Mouse (Mus musculus): Measurements from ENCODE around the gene Dmbx1. TPM values are rescaled to one million over a fixed set of nuclear protein-coding genes. Genes with fewer than 3 reads are reported as not detected.

Gene Dmbx1
- polyA plus RNA-seq, 1 experiment from 2014 or later = 1.6 TPM

DNA sequence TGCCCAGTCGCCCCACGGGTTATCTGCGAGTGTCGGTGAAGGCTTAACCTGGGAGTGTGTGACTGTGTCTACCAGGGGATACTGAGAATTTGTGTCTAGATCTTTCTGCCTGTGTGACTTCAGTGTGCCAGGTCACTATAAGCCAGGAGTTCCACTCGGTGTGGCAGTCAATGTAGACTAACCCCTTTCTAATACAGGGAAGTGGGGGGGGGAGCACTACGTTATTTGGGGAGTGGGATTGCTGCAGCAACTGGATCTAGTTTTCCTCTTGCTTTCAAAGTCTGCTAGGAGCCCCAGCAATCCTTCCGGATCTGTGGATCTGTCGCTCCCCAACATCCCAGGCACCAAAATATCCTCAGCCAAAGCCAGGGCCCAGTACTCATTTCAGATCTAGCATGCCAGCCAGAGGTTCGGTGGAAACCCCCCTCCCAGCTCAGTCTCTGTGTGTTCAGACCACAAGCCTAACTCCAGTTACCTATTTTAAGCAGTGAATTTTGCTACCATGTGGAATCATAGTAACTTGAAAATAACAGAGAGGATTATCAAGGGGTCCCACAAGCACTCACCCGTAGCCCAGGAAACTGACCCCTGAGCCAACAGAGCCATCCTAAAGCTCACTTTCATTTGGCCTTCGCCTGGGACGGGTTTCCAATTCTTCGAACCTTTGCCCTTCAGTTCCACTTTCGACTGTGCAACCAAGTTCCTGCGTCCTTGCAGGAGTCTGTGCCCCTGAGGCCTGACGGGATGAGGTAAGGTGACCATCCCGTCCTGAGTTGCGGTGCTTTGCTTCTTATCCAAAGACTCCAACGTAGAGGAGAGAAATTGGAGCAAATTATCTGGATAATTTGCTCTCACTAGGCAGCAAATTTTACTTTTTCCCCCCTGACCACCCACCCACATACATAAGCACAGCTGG is 2.4 kb downstream of the Dmbx1 start:
- no peak overlapping the region for H3K4me2 ChIP-seq
- no peaks in the 10 kb centered on the region for H3K9me3 ChIP-seq
- WGBS = 3% methylated on average over 19 of the region's 19 CpGs
- no peak overlapping the region for H3K27ac ChIP-seq (replicated peaks)
- H3K36me3 ChIP-seq = no peaks in the 10 kb centered on the region
- no peak overlapping the region for H3K9ac ChIP-seq
- H3K4me1 ChIP-seq (replicated peaks) = peaks cover 26% of the 10 kb centered on the region
- ATAC-seq (ENCODE audit: low read depth) = no peak
- H3K4me3 ChIP-seq = no peak overlapping the region
- H3K27me3 ChIP-seq = peaks cover 100% of the 10 kb centered on the region

DNA sequence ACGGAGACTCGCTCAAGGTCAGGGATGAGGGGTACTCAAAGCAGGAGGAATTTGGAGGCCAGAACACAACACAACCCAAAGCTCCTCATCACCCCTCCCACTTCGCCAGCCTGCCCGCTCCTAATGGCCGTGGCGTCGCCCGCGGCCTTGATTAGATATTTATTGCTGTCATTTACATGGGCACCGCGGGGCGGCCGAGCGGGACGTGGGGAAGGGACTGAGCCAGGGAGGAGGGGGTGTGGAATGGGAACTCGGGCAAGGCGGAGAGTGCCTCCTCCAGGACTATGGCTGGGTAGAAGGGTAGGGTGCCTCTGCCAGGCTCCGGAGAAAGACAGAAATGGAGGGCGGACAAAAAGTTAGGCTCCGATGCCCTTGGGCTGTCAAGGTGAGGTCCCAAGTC is 3.1 kb downstream of the Dmbx1 start:
- peak; percentile 50; the same call in 1 of the 2 replicates for ATAC-seq (ENCODE audit: low read depth)
- Histone ChIP-seq H3K4me3 (no peak overlapping the region), H3K9ac (no peak overlapping the region; the same call in 1 of the 2 replicates), H3K27ac (replicated peaks) (no peak overlapping the region), H3K27me3 (peaks cover 100% of the 10 kb centered on the region), H3K4me1 (replicated peaks) (peaks cover 32% of the 10 kb centered on the region), H3K36me3 (no peaks in the 10 kb centered on the region), H3K4me2 (no peak overlapping the region), H3K9me3 (no peaks in the 10 kb centered on the region)
- WGBS = under 1% methylated on average over 20 of the region's 20 CpGs

DNA sequence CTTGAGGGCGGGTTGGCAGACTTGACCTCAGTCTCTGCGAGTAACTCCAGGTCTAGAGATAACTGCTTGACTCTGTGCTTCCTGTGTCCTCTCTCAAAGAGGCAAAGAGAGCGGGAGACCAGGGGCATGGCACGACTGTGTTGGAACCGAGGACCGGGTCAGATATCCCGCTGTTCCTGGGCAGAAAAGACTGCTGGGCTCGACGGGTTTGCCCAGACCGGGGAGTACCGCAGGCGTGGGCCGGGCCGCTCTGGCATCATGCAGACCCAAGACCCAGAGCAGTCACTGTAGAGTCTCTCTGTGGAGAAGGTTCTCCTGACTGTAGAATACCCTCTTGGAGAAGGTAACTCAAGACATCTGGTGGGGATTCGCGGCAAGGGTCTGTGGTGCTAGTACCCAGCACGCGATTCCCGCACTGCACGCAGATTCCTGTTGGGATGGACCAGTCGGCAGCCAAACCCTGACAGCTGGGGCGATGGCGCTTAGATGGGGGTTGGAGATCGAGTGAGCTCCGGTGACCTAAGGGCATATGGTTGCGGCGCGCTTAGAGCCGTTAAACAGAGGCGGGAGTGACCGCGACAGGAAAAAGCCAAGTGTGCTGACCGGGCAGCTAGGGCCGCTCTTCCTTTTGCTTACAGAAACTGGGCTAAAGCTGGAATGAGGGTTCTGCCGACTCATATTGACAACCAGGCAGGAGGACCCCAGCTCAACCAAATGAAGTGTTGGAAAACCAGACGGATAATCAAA is 3.7 kb downstream of the Dmbx1 start:
- under 1% methylated on average over 36 of the region's 36 CpGs for WGBS
- Histone ChIP-seq H3K4me1 (replicated peaks) (peaks cover 34% of the 10 kb centered on the region), H3K27ac (replicated peaks) (no peak overlapping the region), H3K4me3 (no peak overlapping the region), H3K9me3 (no peaks in the 10 kb centered on the region), H3K9ac (no peak overlapping the region), H3K36me3 (no peaks in the 10 kb centered on the region), H3K4me2 (no peak overlapping the region), H3K27me3 (peaks cover 100% of the 10 kb centered on the region)
- no peak; the same call in 1 of the 2 replicates for ATAC-seq (ENCODE audit: low read depth)

DNA sequence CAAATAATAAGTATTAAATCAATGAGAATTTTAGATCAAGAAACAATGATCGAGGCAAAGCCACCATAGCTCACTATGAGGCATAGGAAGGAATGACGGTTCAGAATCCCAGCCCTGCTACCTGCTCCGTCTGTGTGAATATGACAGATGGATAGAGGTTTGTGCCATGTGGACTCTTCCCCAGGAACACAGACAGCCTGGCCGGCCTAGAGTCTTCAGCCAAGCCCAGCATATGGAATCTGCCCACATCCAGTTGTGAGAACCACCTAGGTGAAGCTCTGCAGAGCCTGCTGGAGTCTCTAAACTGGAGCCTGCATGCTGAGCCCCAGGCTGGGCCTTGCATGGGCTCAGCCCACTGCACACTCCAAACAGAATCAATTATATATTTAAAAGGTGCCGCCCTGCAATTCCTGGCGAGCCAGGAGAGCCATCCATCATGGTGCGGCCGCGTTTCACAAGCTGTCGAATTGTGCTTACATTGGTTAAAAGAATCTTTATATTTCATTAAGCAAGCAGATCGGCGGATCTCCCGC is 8.1 kb downstream of the Dmbx1 start:
- Histone ChIP-seq H3K27ac (replicated peaks) (no peak overlapping the region), H3K36me3 (no peaks in the 10 kb centered on the region), H3K27me3 (peaks cover 100% of the 10 kb centered on the region), H3K9me3 (no peaks in the 10 kb centered on the region), H3K4me2 (no peak overlapping the region), H3K9ac (no peak overlapping the region), H3K4me1 (replicated peaks) (peaks cover 18% of the 10 kb centered on the region), H3K4me3 (no peak overlapping the region)
- ATAC-seq (ENCODE audit: low read depth) = no peak
- 32% methylated on average over 13 of the region's 13 CpGs for WGBS

DNA sequence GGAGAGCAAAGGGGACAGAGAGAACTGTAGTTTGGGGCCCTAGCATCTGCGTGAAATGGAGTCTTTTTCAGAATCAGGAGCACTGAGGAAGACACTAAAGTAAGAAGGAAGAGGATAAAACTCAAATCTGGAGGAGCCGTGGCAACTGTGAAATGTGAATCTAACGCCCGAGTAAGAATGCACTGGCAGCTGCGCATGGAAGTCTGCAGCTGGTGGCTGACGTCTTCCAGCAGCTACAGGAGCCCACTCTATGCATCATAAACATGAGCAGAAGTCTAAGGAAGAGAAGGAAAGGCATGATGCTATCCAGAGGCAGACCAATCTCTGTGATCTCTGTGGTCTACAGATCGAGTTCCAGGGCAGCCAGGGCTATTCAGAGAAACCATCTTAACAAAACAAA is 12.1 kb downstream of the Dmbx1 start:
- 58% methylated on average over 7 of the region's 7 CpGs for WGBS
- no peaks in the 10 kb centered on the region for H3K9me3 ChIP-seq
- no peak overlapping the region for H3K4me3 ChIP-seq
- H3K9ac ChIP-seq = no peak overlapping the region
- no peaks in the 10 kb centered on the region for H3K36me3 ChIP-seq
- ATAC-seq (ENCODE audit: low read depth) = no peak
- no peak overlapping the region for H3K27ac ChIP-seq (replicated peaks)
- H3K27me3 ChIP-seq = peaks cover 98% of the 10 kb centered on the region
- H3K4me1 ChIP-seq (replicated peaks) = peaks cover 8% of the 10 kb centered on the region; the same call in 1 of the 2 replicates
- no peak overlapping the region for H3K4me2 ChIP-seq

DNA sequence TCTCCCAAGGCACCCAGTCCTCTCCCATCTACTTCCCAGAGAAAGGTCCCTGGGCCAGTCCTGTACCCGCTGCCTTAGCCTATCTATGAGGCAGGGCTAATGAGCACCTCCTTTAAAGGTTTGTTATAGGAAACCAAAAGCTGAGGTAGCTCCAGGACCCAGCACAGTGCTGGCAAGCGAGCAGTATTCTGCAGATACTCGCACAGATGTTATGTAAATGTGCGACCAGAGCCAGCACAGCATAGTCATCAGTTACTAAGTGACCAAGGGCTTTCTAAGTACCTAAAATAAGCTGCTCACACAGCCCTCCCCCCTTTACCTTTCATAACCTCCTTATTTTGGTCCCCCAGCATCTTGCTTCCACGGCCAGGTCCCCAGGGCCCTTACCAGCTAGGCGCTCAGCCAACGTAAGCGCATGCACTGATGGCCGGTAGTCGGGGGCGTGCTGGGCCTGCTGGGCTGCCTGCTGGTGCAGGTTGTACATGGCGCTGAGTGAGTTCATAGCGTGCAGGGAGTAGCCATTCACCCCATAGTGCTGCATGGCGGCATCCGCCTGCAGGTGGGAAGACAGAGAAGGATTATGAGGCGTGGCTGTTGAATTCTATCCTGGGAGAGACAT is 16.4 kb downstream of the Dmbx1 start:
- no peaks in the 10 kb centered on the region for H3K36me3 ChIP-seq
- H3K27me3 ChIP-seq = peaks cover 97% of the 10 kb centered on the region
- ATAC-seq (ENCODE audit: low read depth) = no peak
- no peak overlapping the region for H3K9ac ChIP-seq
- H3K4me1 ChIP-seq (replicated peaks) = no peaks in the 10 kb centered on the region; the same call in 1 of the 2 replicates
- no peak overlapping the region for H3K4me2 ChIP-seq
- H3K9me3 ChIP-seq = no peaks in the 10 kb centered on the region
- 64% methylated on average over 16 of the region's 16 CpGs for WGBS
- H3K27ac ChIP-seq (replicated peaks) = no peak overlapping the region
- H3K4me3 ChIP-seq = no peak overlapping the region

DNA sequence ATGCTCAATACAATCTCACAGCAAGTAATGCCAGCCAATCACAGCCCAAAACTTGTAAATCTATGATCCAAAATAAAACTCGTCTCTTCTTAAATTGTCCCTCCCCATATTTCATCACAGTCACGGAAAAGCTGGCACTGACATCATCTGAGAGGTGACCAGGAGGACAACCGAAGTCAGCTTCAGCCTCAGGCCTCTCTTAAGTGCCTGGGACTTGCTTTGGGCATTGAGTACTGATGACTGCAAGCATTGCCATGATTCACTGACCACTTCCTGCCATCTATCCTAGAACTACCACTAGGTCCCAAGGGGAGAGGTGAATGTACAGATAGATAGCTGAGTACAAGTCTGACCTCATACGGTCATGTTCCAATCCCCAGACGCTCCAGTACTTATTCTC is 17.0 kb downstream of the Dmbx1 start:
- no peak for ATAC-seq (ENCODE audit: low read depth)
- Histone ChIP-seq H3K4me3 (no peak overlapping the region), H3K36me3 (no peaks in the 10 kb centered on the region), H3K9me3 (no peaks in the 10 kb centered on the region), H3K27ac (replicated peaks) (no peak overlapping the region), H3K9ac (no peak overlapping the region), H3K4me1 (replicated peaks) (no peaks in the 10 kb centered on the region; the same call in 1 of the 2 replicates), H3K4me2 (no peak overlapping the region), H3K27me3 (peaks cover 97% of the 10 kb centered on the region)
- 90% methylated on average over 5 of the region's 5 CpGs for WGBS

DNA sequence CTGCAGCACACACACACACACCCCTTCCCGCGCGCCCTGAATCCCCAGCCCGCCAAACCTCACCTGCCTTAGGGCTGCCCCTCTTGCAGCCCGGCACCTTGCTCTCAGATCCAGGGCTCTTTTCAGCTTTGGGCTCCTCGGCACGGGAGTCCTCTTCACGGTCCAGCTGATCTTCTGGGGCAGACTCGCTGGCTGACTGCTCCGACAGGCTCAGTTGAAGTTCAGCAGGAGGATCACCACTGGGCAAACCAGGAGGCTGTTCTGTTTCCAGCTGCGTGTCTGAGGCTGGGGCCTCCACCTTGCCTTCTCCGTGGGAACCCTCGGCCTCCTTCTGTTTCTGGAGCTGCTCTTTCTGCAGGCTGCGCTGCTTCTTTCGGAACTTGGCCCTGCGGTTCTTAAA is 19.8 kb downstream of the Dmbx1 start:
- no peaks in the 10 kb centered on the region; the same call in 1 of the 2 replicates for H3K4me1 ChIP-seq (replicated peaks)
- peaks cover 99% of the 10 kb centered on the region for H3K27me3 ChIP-seq
- no peak for ATAC-seq (ENCODE audit: low read depth)
- H3K9me3 ChIP-seq = no peaks in the 10 kb centered on the region
- H3K4me2 ChIP-seq = no peak overlapping the region
- H3K9ac ChIP-seq = no peak overlapping the region
- H3K27ac ChIP-seq (replicated peaks) = no peak overlapping the region
- 81% methylated on average over 16 of the region's 16 CpGs for WGBS
- no peaks in the 10 kb centered on the region for H3K36me3 ChIP-seq
- H3K4me3 ChIP-seq = no peak overlapping the region

DNA sequence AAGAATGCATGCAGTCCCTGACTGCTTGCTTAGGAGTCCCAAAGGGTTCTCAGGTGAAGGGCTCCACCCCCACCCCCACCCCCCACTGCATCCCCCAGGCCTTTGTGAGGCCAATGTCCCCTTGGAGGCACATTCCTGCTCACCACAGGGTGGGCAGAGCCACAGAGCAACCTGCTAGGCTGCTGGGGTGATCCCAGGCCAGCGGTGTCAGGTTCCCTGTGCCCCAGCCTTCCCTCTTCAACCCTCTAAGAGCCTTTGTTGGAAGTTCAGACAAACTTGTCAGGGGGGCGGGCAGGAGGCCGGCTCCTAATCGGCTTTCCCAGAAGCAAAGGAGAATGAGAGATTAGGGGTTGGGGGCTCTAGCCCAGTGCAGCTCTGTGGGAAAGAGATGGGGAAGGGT is 28.1 kb downstream of the Dmbx1 start:
- Histone ChIP-seq H3K4me1 (replicated peaks) (no peaks in the 10 kb centered on the region), H3K9ac (no peak overlapping the region), H3K9me3 (no peaks in the 10 kb centered on the region), H3K4me2 (no peak overlapping the region), H3K36me3 (no peaks in the 10 kb centered on the region), H3K27me3 (peaks cover 95% of the 10 kb centered on the region), H3K4me3 (no peak overlapping the region), H3K27ac (replicated peaks) (no peak overlapping the region)
- 8% methylated on average over 4 of the region's 4 CpGs for WGBS
- no peak for ATAC-seq (ENCODE audit: low read depth)

DNA sequence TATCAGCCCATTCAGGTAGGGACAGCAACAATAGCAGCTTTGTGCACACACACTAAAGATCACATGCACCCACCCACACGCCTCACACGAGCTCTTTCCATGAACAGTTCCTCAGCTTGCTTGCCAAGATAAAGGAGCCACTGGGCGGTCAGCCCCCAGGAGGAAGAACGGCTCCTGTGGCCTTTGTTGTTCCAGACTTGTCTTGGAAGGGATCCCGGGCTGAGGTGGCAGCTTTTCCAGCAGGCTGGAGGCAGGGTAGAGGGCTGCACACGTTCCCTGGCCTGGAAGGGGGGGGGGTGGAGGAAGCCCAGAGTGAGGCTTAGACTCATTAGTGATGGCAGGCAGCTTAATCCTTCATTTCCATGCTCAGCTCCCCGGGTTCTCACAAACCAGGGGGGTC is 31.1 kb downstream of the Dmbx1 start:
- Histone ChIP-seq H3K27ac (replicated peaks) (no peak overlapping the region), H3K36me3 (no peaks in the 10 kb centered on the region), H3K4me1 (replicated peaks) (peaks cover 27% of the 10 kb centered on the region), H3K27me3 (peaks cover 100% of the 10 kb centered on the region), H3K4me3 (no peak overlapping the region), H3K4me2 (no peak overlapping the region), H3K9ac (no peak overlapping the region), H3K9me3 (no peaks in the 10 kb centered on the region)
- WGBS = 18% methylated on average over 7 of the region's 7 CpGs
- ATAC-seq (ENCODE audit: low read depth) = no peak

DNA sequence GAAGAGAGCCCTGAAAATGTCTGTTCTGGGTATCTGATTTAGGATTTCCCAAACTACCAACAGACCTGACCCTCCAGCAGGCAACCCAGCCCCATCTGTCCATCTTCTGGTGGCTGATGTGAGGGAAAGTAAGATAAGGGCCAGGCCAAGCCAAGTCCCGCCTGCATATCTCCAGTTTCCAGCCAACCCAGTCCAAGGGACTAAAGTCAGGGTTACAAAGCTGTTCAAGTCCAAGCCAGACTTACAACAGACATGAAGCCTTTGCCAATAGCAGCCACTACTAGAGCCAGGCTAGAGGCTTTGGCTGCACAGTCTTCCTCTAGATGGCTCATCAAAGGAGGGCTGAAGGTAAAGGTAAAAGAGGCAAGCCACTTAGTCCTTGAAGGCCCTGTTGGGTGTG is 31.7 kb downstream of the Dmbx1 start:
- Histone ChIP-seq H3K9me3 (no peaks in the 10 kb centered on the region), H3K4me1 (replicated peaks) (peaks cover 27% of the 10 kb centered on the region), H3K4me3 (no peak overlapping the region), H3K27ac (replicated peaks) (no peak overlapping the region), H3K27me3 (peaks cover 100% of the 10 kb centered on the region), H3K9ac (no peak overlapping the region), H3K4me2 (no peak overlapping the region), H3K36me3 (no peaks in the 10 kb centered on the region)
- no peak for ATAC-seq (ENCODE audit: low read depth)
- WGBS = 87% methylated on average over 1 of the region's 1 CpGs

DNA sequence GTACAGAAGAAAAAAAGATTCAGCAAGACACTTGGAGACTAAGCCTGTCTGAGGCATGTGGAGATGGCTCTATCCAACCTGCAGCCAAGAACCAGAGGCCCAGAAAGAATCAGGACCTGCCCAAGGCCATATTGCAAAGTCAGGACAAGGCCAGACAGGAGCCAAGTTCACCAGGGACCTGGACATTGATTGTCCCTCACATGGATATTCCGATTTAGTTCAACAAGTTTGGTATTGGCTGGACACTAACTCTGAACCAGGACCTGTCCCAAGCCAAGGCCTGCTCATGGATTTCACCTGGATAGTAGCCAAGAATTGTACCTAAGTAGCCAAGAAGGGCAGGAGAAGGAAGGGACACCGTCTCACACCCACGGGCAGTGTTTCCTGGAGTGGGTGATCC is 32.9 kb downstream of the Dmbx1 start:
- Histone ChIP-seq H3K9me3 (no peaks in the 10 kb centered on the region), H3K36me3 (no peaks in the 10 kb centered on the region), H3K9ac (no peak overlapping the region), H3K4me1 (replicated peaks) (peaks cover 27% of the 10 kb centered on the region), H3K4me2 (no peak overlapping the region), H3K27me3 (peaks cover 99% of the 10 kb centered on the region), H3K4me3 (no peak overlapping the region), H3K27ac (replicated peaks) (no peak overlapping the region)
- ATAC-seq (ENCODE audit: low read depth) = no peak
- 91% methylated on average over 3 of the region's 3 CpGs for WGBS

Measured in neural tube, embryonic 13.5 days (tissue).